Mouse (Mus musculus): ENCODE measurements around the gene Clip1.

Gene Clip1

DNA sequence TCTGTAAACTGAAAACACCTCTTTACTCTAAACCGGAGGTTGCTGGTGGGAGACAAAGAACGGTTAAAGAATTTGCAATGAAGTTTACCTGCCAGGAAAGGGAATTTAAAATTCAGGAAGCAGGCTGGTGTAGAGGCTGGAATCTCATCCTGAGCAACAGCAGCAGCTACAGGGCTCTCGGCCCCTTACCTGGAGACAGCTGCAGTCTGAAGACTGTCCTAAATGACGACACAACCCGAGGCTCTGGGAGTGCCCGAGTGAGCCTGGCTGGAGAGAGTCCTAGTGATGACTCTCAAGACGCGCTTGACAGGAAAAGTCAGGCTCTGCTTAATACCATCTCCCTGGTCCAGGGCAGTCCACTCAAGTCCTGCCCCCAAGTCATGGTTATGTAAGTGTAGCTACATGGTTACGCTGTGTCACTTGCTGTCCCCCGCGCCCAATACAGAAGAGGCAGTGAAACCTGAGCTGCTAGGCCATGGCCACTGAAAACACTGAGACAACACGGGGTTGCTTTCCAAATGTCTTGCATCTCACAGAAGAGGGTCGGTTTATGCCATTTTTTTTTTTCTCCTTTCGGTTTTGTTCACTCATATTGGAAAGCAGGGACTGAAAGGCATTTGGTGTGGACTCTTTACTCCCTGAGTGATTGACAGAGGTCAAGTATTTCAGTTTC, 13.5 kb downstream of the Clip1 start:
- DNase-seq (ENCODE audit: low spot score): no peak

- DNase-seq (ENCODE audit: low spot score): no peak
Observed at GRCm38 (mm10) chr5:123669991-123670799, 14.2 kb downstream of the Clip1 start.

DNA sequence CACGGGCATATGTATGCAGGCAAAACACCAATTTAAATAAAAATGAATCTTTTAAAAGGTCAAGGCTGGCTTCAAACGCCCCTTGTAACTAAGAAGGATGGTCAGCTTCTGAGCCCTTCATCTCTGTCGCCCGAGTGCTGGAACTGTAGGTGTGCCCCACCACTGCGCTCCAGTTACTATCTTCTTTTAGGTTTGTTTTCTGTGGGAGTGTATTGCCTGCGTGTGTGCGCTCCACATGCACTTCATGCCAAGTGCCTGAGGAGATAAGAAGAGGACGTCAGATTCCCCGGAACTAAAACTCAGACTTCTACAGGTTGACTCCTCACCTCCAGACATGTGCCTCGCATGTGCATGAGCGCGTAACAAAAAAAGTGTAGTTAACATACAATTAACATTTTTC, 16.5 kb downstream of the Clip1 start:
- DNase-seq (ENCODE audit: low spot score): peak; percentile 29

DNA sequence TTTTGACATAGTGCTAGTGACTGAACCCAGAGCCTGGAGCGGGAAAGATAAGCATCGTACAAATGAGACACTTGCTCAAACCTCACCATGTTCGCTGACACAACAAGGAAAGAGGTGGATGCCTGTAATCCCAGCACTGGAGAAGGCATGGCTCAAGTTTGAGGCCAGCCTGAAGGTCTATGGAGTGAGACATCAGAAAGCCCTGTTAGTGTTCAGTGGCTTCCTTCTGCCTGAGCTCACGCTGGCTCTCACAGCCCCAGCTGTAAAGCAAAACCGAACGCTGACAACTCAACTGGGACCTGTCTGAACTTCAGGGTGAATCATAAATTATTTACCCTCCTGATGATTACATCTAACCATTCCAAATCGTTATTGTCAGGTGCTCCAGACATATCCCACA, 18.5 kb downstream of the Clip1 start:
- DNase-seq (ENCODE audit: low spot score): no peak

DNA sequence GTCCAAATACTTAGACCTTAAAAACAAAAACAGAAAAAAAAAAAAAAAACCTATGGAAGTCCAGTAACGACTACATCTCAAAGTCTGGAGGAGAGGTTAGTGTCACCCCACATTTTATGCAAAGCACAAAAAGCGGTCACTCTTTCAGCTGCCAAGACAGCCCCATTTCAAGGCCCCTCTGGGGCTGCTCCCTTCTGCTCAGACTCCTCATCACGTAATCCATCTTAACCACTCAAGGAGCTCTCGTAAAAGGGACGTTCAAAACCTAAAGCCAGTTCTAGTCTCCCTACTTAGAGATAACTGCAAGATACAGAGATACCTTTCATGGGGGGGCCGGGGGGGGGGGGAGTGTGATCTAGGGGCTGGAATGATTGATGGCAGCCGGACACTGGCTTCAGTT, 20.1 kb downstream of the Clip1 start:
- no peak for DNase-seq (ENCODE audit: low spot score)

- DNase-seq (ENCODE audit: low spot score): no peak
Observed at GRCm38 (mm10) chr5:123662059-123662458, 22.4 kb downstream of the Clip1 start.

DNA sequence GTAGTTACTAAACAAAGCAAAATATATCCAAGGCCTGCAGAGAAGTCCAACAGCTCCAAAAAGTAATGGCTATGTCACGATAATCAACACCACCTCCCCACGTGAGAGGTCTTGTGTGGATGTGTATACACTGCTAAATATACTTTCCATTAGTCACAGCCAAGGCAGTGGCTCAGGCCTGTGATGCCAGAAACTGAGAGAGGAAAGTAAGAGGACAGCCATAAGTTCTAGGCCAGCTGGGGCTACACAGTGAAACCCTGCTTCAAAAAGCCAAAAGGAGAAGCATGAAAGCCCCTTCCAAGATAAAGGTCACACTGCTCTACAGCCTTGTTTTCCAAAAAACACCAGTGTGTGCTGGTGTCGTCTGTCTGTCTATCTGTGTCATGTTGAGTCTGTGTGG, 22.8 kb downstream of the Clip1 start:
- no peak for DNase-seq (ENCODE audit: low spot score)

DNA sequence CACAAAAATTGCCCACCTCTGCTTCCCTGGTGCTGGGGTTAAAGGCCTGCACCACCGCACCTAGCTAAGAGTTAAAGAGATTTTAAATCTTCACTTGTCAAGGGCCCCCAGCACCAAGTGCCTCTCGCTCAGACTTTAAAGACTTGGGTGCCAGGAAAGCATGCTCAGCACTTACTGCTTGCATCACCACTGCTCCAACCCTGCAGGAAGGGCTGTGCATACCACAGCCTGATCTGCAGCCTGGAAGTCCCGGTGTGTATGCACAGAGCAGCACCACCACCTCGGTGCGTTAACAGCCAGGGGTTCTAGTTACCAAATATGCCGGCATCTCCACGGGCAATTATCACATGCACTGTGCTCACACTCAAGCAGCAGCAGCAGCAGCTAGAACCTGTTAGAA, 26.8 kb downstream of the Clip1 start:
- DNase-seq (ENCODE audit: low spot score): no peak

DNA sequence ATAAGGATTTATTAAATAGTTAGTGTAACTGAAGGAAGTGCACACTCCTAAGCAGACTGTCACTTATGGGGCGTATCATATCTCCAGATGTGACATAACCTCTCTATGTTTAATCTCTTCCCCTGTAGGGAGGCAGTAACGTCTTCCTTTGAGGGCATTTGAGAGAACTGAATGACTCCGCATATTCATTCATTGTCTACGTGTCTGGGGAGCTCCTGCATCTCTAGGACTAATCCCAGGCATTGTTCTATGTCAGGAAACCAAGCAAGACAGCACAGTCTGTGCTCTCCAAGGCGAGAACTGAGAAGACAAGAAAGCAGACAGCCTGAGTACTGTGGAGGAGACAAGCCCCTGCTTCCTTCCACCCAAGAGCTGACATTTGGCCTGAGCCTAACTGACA, 29.5 kb downstream of the Clip1 start:
- no peak for DNase-seq (ENCODE audit: low spot score)

GRCm38 (mm10) chr5:123653287-123653801, 31.1 kb downstream of the Clip1 start:
- no peak for DNase-seq (ENCODE audit: low spot score)

GRCm38 (mm10) chr5:123650825-123651224, 33.6 kb downstream of the Clip1 start:
- no peak for DNase-seq (ENCODE audit: low spot score)

DNA sequence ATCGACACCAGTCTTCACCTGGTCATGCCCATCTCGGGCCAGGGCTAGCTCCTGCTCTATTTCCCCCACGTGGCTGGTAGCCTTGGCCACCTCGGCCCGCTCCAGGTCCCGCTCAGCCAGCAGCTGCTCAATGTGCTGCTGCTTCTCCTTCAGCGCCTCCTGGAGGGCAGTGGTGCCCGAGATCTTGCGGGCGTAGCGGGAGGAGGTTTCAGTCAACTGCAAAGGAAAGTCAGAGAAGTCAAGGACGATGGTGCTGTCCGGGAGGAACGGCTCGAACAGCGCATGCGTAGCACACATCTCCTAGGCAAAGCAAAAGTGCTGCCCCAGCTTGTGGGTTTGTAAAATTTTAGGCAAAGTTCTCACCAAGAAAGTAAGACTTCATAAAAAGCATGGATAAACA, 42.0 kb downstream of the Clip1 start:
- no peak for DNase-seq (ENCODE audit: low spot score)

DNA sequence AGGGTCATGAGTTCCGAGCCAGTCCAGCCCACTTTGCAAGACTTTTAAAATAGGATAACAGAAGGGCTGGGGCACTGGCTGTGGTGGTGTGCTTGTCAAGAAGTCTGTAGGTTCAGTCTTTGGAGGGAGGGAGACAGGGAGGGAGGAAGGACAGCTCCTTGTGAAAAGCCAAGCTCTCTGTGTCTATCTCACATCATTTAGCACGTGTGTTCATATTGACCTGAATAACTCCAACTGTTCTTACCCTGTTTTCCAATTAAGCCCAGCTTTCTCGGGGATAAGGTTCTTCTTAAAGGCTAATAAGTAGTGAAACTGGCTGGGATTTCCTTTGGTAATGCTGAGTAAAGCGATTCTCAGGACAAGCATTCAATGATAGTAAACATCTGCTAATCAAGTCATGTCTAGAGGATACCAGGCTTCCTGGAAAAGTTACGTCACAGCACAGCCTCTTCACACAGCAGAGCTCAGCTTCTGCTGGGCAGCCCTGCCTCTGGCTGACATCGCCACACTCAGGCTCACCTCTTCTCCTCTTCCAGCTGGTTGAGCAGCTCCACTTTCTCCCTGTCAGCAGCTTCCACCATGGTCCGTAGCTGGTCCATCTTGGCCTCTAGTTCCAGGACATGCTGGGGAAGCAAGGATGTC, 43.0 kb downstream of the Clip1 start:
- no peak for DNase-seq (ENCODE audit: low spot score)

DNA sequence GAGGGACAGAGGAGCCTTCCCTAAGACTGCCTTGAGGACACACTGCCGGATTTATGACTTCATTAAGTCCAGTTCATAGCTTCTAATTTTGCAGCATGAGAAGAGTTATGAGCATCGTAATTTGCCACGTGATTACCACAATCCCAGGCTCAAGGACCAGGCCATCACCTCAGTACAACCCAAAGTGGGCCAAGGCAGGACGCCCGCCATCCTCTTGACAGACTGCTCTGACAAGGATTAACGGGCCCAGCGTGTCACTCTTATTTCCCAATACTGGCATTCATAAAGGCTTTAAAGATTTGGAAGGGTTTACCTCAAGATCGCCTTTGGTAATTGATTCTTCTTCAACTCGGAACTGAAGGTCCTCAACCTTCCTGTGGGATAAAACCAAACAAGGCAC, 44.2 kb downstream of the Clip1 start:
- DNase-seq (ENCODE audit: low spot score): no peak

GRCm38 (mm10) chr5:123631210-123631609, 53.2 kb downstream of the Clip1 start:
- DNase-seq (ENCODE audit: low spot score): no peak

DNA sequence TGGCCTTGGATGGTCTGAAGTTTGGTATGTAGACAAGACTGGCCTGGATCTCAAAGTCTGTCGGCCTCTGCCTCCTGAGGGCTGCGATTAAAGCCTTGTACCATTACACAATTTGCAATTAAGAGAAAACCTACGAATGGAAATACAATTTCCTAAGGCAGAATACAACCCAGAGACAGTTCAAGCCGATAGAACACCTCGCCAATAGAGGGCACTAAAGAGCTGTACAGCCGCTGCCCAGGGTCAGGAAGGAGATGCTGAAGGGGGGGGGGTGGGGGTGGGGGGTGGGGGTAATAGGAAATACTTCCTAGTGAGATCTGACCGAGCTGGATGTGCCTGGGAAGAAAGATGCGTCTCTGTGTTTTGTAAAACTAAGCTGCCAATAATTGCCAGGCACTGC, 57.8 kb downstream of the Clip1 start:
- DNase-seq (ENCODE audit: low spot score): peak; percentile 35

DNA sequence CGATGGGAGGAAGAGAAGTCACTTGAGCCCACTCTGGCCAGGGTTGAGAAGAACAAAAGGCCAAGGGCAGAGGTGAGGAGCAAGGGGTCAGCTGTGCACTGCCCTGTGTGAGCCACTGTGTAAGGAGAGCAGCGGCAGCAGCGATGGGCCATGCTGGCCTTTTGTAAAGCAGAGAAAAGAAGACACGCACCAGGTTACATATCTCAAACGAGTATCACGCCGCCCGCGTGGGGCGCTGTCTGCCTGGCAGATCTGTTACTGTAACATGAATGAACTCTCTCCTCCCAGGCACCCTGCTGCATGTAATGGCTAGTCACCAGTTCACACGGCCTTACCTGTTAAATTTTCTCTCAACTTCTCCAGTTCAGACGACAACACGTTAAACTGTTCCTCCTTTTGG, 62.0 kb downstream of the Clip1 start:
- DNase-seq (ENCODE audit: low spot score): no peak

DNA sequence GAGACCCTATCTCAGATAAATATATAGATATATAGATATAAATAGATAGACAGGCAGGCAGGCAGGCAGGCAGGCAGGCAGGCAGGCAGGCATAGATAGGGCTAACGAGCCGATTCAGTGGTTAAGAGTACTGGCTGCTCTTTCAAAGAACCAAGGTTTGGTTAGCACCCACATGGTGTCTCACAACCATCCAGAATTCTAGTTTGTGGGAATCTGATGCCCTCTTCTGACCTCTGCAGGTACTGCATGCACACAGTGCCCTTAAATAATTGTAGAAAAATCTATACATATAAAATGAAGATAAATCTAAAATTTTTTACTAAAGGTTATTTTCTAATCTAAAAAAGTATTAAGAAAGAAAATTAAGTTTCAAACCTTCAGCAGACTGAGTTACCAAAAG, 65.9 kb downstream of the Clip1 start:
- DNase-seq (ENCODE audit: low spot score): peak; percentile 49

- no peak for DNase-seq (ENCODE audit: low spot score)
Observed at GRCm38 (mm10) chr5:123614246-123614645, 70.2 kb downstream of the Clip1 start.

DNA sequence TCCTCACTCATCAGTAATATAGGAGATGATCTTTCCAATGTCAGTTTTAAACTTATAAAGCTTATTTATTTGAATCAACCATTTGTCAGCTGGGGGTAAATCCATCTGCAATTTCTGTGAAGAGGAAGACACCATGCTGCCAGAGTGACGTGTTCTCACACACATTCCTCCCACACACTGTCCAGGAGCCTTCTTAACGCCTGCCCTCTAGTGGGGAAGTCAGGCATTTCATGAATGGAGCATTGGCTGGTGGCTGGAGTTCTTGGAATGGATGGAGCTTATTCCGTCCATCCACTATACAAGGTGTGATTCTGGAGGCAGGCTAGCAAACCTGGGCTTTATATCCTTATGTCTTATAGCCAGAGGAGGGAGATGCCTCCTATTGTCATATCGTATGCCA, 74.6 kb downstream of the Clip1 start:
- DNase-seq (ENCODE audit: low spot score): peak; percentile 66

- no peak for DNase-seq (ENCODE audit: low spot score)
Observed at GRCm38 (mm10) chr5:123609416-123609815, 75.0 kb downstream of the Clip1 start.

DNA sequence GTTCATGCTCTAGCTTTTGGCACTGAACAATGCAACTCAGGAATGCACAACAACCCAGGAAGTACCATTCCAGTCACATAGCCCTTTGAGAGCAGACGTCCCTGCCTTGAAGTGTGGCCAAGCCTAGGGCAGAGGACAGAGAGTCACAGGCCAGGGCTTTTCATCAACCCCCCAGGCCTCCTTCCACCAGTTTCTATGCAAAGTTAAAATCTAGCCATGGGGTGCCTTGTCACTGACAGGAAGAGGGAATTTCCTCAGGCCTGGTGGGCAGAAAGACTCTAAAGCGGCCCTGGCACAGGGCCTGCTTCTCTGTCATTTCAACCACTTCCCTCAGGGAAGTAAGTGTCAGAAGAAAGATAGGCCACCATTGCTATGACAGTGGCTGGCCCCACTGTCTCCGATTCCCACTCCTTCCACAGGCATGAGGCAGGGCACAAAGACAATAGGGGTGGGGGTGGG, 77.2 kb downstream of the Clip1 start:
- DNase-seq (ENCODE audit: low spot score): no peak

DNA sequence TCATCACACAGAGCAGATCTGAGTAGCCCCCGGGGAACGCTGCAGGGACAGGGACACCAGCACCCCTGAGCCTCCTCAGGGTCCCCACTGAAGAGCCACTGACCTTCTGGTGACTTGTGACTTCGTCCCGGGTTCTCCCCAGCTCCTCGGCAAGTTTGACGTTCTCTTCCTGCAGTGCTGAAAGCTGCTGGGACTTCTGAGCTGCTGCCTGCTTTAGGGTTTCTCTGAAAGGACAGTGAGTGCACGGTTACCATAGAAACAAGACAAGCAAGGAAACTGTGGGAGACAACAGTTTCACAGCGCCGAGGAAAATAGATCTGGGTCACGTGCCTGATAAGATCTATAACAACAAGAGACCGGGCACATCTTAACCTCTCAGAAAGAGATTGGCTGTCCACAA, 80.9 kb downstream of the Clip1 start:
- peak; percentile 13 for DNase-seq (ENCODE audit: low spot score)

All from c-Kit-positive CD71-positive TER-119-positive erythroid progenitor cells, embryonic 14.5 days (primary cell).